Mouse (Mus musculus) brain, embryonic 14.5 days (tissue): ENCODE measurements around the gene Mlec. TPM values are rescaled to one million over a fixed set of nuclear protein-coding genes. Genes with fewer than 3 reads are reported as not detected.
A peak's percentile ranks its signal among the peaks of the same experiment; 100 is the strongest.

Experiments used
- DNase-seq: peaks from one replicate; pipeline ENCODE4 v3.0.0-alpha.2; 2011; ENCODE audit warnings: low read depth
- CTCF ChIP-seq: fragments of 200-500 bp; IDR thresholded peaks from 2 replicates; pipeline ENCODE4 v1.5.1; 2012; ENCODE audit warnings: inconsistent platforms, mild to moderate bottlenecking, moderate library complexity, borderline replicate concordance; ENCODE audit not compliant: insufficient read depth, insufficient read length; ENCODE audit errors: extremely low read depth
- POLR2A ChIP-seq: fragments of 200-500 bp; IDR thresholded peaks from 2 replicates; pipeline ENCODE4 v1.6.1; 2012; ENCODE audit warnings: mild to moderate bottlenecking, inconsistent platforms, borderline replicate concordance; ENCODE audit not compliant: poor library complexity, insufficient read depth, insufficient read length, severe bottlenecking; ENCODE audit errors: extremely low read depth
- polyA plus RNA-seq: library from polyadenylated mRNA; depleted of rRNA; stranded (reverse); fragments of >200 nt; gene quantifications from 2 replicates; pipeline ENCODE4 v1.2.3, GENCODE M21; 2012

Mlec gene
- polyA plus RNA-seq, 1 experiment, result 80.4 TPM

DNA sequence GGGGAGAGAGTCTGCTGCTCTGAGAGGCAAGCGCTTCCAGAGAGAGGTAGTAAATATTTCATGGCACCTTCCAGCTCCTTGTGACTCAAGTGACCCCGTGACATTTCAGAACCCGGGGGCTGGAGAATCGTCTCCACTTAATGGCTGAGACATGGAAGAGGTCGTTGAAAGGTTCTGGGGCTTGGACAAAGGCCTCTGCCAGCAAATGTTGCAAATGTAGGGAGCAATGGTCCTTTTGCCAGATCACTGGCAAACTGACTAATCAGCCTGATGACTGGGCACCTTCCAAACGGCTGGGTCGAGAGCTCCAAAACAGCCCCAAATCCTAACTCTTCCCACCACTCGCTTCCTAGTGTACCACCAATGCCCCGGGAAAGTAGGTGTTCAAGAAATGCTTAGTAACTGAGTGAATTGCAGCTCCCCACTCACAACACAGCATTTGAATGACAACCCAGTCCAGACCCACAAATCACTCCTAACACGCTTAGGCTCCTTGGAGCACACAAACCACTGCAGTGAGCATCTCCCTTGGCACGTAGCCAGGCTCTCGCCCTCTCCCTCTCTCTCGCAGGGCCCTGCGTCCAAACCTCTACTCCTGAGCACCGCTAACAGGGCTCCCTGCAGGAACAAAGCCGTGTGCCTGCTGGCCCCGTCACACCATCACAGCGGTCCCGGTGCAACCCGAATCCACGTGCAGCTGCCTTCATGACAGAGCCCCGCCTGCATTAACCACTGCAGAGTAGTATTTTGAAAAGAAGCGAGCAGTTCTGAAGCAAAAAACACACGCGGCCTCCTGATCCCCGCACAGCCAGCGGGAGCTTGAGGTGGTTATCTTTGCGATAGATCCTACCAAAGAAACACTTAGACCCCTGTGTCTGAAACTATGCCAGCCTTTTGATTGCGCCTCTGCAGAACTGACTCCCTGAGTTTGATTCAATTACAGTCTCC lies 34.2 kb upstream of the Mlec start:
- peak; percentile 62 for DNase-seq
- TF ChIP-seq POLR2A, result no peak
- TF ChIP-seq CTCF, result no peak

DNA sequence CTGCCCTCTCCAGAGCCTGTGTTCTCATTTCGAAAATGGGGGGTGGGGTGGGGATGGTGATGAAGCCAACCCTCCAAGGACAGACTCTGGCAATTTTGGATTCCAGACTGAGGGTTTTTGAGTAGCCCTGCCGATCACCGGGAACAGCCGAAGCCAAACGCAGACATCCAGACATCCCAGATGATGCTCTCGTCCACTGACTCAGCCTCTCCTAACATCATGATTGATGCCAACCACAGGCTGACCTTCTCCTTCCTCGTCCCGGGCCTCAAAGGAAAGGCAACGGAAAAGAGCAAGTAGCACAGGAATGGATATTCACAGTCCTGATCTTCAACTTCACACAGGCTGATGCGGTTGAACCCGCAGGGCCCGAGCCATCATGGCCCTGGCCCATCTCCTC lies 32.1 kb upstream of the Mlec start:
- no peak for TF ChIP-seq POLR2A
- TF ChIP-seq CTCF, result no peak
- no peak for DNase-seq

DNA sequence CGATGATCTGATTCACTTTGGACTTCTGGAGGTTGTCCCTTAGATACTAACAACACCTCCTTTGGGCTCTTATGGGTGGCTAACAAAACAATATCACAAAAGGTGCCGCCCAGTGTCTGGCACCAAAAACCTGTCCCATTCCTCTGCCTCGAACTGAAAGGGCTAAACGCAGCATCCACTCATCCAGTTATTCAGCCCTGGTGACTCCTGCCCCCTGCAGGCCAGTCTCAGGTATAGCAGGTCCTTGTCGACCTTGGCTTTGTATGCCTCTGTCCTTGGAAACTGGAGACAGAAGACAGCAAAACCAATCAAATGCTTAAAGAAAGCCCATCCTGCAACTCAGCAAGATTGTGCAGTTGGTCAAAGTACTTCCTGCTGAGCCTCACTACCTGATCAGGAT lies 30.8 kb upstream of the Mlec start:
- peak; percentile 52 for DNase-seq

DNA sequence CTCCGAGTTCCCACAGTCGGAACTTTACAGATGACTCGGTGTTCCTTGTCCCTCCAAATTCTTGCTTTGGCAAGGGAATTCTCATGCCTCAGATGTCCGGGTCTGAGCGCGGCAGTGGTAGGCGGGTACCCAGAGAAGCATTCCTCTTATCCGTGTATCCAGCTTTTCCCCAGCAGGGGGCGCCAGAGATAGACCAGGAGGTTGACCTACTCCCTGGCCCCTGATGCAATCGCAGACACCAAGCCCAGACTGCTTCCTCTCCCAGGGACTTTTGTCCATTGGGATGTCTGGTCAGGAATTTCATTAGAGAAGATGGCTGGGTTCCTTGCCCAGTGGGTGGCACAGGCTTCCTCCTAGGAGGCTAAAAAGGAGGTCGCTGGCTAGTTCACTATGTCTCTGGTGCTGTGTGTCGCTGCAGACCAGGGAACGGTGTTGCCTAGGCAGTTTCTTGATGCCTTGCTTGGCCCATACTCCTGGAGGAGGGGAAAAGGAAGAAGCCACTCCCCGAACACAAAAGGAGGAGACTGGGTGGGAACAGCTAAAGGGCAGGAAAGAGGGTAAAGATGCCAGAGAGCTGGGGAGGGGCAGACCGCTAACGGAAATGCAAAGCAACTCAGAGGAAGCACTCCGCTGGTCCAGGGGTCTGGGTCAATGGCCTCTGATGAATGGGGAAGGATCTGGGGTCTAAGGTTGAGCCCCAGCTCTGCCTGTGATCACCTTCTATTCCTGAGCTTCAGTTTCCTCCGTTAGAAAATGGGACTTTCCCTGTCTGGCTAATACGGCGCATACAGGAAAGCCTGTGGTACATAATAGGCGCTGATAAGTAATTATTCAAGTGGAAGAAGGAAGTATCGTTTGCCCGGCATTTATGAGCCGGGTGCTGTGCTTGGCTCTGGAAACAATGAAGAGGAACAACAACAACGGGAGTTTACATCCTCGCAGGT lies 29.5 kb upstream of the Mlec start:
- no peak for TF ChIP-seq POLR2A
- TF ChIP-seq CTCF, result peak; percentile 95
- DNase-seq, result peak; percentile 90

More for the DNA sequence above, 30.8 kb upstream of the Mlec start:
- TF ChIP-seq POLR2A (no peak), CTCF (peak; percentile 81)

DNA sequence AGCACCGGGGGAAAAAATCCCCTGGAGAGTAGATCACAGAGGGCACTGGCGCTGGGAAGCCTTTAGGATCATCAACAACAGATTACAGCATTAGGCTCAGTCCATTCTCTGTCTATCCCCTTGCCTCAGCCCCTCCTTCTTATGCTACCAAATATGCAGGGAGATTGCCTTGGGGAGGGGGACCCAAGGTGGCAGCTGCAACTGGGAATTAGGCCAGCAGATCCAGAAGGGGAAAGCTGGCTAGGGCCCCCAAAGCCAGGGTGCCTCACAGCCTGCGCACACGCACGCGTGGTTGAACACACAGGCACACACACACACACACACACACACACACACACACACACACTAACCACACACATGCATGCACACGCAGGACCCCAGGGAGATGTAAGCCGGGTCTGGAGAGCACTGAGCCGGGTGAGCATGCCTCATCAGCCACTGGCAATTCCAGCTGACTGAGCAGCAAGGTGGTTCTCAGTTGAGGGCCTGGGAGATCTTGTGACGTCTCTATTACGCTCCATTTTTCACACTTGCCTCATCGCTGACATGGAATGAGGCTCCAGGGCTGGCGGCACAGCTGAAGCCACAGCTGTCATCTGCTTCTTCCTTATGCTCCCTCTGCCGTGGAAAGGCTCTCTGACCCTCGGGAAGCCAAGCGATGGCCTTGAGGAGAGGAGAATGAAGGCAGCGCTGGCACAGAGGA lies 28.5 kb upstream of the Mlec start:
- TF ChIP-seq POLR2A, result no peak
- no peak for TF ChIP-seq CTCF
- DNase-seq, result peak; percentile 86

DNA sequence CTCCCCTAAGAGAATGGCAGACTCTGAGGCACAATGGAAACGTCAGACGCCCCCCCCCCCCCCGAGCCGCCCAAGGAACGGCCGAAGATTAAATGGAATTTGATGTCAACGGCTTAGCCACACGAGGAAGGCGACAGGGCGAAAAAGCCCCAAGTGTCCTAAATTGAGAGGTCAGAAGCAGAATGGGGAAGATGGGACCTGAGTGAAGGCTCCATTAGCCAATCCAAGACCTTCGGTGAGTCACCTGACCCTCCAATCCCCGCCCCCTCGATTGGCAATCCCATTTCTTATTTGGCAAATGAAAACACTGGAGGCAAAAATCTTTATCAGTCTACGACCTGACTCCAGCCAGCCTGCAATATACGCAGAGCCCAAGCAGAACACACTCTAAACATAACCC lies 26.7 kb upstream of the Mlec start:
- DNase-seq, result peak; percentile 83
- TF ChIP-seq POLR2A (no peak), CTCF (no peak)

DNA sequence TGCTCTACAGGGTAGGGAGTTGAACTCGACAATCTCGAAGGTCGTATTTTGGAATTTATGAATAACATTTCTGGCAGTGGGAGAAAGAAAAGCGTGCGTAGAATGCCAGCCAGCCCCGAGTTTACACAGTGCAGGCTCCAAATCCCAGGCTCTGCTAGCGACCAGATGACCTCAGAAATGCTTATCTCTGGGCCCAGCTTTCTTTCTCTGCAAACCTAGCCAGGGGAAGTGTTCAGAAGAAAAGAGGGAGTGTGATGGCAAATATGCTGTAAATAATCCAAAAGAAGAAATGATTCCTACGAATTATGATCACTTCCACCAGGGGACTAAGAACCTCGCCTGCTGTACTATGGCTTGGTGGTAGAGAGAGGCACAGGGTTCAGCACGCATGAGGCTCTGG lies 25.5 kb upstream of the Mlec start:
- no peak for DNase-seq
- TF ChIP-seq CTCF (no peak), POLR2A (no peak)

DNA sequence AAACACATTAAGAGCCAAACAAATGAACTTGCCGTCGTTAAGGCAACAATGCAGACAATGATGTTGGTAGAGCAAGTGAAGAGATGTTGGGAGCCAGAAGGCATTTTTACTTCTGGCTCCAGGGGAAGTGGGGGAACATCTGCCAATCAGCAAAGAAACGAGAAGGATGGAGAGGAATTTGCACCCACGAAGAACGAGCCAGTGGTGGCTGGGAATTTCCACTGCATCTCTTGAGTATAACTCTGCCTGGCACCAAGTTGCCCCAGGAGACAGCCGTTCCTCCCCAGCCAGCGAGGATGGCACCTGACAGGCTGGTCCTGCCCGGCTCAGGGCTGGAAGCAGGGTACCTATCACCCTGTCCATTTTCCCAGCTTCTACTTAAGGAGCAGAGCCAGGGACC lies 24.9 kb upstream of the Mlec start:
- DNase-seq, result no peak
- TF ChIP-seq POLR2A, result no peak
- no peak for TF ChIP-seq CTCF

DNA sequence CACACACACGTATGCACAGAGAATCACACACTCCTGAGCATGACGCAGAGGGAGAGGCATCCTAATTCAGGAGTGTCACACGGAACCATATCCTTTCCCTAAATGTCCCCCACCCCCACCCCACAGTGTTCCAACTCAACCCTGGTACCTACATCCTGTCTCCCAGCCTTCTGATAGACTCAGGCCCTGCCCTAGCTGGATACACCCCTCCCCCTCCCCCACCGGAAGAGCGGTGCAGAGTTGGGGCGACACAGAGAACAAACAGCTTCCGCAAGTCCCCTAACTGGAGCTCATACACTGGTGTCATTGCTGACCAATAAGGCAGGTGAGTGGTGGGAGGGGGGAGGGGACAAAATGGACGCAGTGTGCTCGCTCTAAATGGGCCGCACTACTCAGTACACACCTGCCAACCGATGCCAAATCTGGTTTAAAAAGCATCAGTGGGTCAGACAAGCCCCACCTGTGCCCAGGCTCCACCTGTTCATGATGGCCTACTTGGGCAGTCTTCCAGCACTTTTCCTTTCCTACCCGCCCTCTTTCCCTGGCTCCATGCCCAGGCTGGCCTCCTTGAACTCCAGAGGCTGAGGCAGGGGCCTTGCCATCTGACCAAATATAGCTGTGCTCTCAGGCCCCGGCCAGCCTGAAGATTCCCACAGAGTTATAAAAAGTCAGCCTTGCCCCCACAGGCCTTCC lies 23.4 kb upstream of the Mlec start:
- peak; percentile 33 for DNase-seq
- TF ChIP-seq CTCF (no peak), POLR2A (no peak)

DNA sequence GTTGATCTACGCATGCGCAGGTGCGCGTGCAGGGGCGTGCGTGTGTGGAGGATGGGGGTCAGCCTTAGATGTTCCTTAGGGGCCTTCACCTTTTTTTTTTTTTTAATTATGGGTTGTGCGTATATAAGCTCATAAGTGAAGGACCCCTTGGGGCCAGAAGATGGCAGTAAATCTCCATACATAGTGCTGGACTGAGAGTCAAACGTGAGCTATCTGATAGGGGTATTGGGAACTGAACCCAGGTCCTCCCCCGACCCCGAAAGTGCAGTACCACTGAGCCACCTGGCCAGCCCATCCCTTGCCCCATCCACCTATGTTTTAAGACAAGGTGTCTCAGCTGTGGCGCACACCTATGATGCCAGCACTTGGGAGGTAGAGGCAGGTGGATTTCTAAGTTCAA lies 21.6 kb upstream of the Mlec start:
- no peak for DNase-seq
- TF ChIP-seq CTCF (no peak), POLR2A (no peak)
